Mouse (Mus musculus): ENCODE measurements around the gene Elf5.

Elf5 gene

DNA sequence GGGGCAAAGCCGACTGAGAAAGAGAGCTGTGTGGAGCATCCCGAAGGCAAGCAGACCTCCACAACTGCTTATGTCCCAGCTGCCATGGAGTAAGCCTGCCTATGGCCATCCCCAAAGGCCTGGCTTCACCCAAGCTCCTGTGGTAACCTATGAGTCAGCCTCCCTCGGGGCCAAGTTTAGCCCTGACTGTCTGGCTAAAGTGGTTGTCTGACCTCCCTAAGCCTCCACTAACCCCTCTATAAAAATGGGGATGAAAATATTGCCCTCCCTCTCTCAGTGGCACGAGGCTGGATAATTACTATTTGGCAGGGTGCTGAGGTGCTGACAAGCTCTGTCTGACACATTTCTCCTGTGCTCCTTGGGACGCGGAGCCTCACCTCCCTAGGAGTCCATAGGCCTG is at the start of gene Elf5:
Gene Elf5, plus strand, starts transcription at position 341 of the 400 bp plus-strand sequence.
- no peak for DNase-seq (ENCODE audit: low read depth, low spot score)

DNA sequence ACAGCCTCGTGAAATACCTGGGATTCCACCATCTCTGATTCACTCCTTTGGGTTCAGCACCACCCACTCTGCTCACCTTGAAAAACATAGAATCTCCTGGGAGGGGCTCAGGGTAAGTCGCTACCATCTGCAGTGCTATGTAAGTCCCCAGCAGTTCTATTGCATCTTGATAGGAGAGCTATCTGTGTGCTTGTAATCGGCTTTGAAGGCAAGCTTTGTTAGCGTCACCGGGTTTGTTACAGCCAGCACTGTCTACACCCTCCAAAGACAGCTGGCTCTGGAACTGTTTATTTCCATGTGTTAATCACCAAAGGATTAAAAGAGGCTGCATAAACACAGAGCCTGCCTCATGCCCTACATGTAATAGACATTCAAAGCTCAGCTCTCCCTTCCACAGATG is 38.9 kb upstream of the Elf5 start:
- peak; percentile 83 for DNase-seq (ENCODE audit: low read depth, low spot score)

DNA sequence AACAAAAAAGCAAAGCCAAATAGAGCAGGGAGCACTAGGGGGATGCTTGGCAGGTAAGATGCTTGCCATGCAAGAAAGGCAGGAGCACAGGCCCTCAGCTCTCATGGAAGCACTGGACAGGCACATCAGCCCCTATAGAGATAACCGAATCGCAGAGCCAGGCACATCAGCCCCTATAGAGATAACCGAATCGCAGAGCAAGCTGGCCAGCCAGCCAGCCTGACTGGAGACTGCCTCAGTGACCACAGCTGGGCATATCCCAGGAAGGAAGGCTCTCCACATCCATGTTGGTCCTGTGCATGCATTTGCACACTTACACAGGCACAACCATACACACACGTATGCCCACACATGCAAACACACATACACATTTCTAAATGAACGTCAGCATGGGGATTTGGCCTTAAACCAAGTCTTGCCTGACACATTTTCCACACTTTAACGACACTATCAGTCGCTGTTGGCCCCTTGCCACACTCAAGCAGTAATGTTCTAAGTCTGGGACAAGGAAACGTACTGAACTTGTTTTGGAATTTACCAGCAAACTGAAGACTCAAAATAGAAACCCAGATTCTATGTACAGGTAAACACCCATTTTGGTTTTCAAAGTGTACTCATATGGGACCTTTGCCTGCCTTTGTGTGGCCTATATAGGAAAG is 31.9 kb upstream of the Elf5 start:
- DNase-seq (ENCODE audit: low read depth, low spot score): no peak

DNA sequence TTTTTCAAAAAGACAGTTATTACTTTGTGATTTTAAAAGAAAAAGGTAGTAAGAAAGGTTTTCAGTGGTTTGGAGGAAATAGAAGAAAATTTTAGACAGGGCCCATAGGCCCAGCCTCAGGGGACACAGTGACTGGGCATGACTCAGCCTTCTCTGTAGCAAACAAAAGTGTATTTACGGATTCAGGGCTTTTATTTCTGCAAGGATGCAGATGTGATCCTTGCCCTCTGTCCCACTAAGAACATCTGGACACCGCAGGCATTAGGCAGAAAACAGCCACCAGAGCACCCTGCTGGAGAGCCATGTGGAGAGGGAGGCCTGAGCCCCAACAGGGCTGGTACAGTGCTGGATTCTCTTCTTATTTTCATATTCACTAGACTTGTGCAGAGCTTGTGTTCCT is 29.3 kb upstream of the Elf5 start:
- no peak for DNase-seq (ENCODE audit: low read depth, low spot score)

DNA sequence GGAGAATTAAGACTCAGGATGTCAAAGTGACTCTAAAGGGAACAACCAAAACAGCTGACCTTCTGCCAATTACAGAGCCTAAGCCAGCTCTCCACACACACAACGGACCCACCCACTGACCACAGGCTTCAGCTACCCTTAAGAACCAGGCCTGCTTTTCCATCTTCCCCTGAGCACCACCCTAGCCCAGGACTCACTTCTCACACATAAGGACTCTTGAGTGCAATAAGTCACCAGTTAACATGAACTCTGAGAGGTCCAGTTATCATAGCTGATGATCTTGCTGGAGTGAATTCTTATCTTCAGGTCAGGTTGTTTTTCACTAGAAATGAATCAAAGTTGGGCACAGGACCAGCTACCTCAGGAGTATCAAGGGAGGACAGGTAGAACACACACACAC is 23.6 kb upstream of the Elf5 start:
- DNase-seq (ENCODE audit: low read depth, low spot score): no peak

DNA sequence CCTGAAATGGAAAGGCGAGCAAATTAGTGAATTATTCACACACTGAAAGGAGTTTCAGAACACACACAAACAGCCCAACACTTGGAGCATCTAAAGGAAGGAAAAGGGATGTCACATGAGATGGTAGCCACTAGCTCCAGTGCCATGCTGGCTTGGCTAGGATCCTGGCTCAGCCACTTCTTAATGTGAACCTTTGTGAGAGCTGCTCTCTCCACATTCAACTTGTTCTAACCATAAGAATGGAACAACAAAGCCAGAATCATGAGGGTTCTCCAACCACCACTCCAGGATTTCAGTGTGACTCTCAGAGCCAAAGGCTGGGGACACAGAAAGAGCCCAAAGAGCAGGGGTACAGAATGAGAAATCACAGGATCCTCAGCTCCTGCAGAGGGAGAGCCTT is 23.2 kb upstream of the Elf5 start:
- no peak for DNase-seq (ENCODE audit: low read depth, low spot score)

DNA sequence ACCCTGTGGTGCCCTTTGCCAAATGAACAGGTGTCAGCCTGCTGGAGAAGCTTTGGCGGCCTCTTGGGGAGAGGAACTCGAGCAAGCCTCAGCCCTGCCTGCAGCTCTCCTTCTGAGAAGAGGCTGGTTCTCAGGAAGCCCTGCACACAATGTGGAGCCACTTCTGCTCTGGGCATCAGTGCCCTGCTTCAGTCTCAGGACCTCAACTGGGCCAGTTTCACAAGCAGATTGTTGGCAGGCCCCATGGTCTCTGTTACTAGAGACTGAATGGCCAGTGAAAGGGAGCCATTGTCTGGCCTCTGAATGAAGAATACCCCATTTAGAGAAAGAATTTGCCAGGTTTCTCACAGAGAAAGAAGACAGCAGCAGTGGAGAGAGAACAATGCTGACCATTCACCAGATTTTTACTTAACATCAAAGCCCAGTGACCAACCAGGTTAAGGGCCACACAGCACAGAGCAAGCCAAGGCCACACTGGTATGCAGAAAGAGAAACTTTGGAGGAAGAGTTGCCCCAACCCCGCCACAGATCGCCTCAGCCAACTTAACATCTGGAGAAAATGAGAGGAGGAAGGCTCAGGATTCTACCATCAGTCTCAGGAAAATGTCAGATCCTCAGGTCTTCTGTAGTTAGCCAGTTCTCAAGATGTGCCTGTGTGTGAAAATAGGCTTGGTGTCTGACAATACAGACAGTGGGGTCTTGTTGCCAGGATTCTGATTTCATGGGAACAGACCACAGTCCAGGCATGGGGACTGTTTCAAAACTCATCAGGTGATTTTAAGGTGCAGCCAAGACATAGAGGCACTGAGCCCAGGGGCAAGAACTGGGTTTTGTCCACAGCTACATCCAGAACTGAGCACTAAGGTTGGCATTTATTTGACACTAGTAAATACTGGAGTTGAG is 21.2 kb upstream of the Elf5 start:
- no peak for DNase-seq (ENCODE audit: low read depth, low spot score)

DNA sequence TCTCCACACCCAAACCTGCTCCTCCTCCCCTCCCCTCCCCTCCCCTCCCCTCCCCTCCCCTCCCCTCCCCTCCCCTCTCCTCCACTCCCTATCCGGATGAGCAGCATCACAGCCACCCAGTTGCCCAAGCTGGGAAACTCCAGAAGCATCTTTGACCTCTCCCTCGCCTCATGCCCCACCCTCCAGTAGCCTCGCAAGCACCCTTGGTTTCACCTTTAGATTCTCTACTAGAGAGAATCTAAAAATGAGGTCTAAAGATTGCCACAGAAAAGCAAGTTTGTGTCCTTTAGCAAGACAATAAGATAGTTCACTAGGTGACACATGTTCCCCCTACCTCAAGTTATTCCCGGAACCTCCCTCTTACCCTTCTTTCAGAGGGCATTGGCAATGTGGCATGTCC is 19.9 kb upstream of the Elf5 start:
- DNase-seq (ENCODE audit: low read depth, low spot score): no peak

DNA sequence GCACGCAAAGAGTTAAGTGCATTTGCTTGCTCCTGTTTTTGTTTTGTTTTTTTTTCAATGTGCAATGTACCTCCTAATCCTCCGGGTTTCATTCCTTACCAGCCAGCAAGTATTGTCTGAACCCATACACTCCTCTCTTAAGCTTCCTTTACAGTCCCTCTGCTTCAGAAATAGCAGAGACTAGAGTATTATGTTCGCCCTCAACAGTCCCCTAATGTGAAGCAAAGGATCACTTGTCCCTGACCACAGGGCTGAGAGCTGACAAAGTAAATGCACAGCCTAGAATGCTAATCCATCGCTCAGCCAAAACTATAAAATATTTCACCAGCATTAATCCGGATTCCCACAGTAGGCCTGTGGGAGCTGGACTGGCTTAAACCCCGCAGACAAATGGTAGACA is 13.4 kb upstream of the Elf5 start:
- no peak for DNase-seq (ENCODE audit: low read depth, low spot score)

DNA sequence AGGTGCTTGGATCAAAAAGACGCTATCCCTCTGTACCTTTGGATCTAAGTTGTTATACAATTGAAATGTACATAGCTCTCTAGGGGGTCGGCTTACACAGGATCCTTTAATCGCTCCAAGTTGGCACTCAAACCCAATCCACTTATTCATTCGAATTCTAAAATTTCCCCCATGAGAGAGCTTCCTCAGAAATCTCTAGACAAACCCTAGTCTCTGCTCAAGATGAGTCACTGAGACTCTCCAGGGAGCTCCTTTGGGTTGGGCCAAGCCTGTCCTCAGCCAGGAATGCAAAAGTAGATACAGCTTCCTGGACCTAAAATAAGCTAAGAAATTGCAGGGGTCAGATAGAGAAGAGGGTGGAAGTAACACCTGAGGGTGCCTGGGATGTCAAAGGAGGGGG is 10.8 kb upstream of the Elf5 start:
- no peak for DNase-seq (ENCODE audit: low read depth, low spot score)

DNA sequence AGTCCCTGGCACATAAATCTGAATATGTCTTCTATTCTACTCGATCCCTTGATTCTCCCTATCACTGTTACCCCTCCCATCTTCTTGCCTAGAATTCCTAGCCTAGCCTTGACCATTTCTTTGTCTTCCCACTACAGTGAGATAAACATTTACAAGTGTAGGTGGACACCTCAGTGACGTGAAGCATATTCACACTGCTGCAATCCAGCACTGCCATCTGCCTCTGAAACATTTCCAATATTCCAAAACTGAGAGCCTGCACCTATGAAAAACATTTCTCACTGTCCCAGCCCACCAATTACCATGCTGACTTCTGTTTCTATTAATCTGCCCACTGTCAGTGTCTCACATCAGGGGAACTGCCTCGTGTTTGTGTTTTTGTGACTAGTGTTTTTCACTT is 5.2 kb upstream of the Elf5 start:
- DNase-seq (ENCODE audit: low read depth, low spot score): no peak

DNA sequence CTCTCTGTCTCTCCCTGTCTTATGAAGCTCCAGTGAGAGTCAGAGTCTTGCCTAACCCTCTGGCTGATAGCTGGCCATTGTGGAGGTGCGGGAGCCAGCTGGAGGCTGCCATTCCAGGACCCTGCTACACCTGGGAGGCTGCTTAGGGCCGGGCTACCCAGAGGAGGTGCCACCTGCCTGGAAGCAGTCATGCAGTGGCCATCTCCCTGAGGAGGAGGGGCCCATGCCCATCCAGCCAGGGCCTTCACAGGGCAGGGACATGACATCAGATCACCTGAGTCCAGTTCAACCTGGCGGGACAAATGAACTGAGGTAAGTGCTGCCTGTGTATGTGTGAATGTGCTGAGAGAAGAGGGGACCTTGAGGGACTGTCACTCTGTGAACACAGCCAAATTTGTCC is 328 bp downstream of the Elf5 start:
- no peak for DNase-seq (ENCODE audit: low read depth, low spot score)

DNA sequence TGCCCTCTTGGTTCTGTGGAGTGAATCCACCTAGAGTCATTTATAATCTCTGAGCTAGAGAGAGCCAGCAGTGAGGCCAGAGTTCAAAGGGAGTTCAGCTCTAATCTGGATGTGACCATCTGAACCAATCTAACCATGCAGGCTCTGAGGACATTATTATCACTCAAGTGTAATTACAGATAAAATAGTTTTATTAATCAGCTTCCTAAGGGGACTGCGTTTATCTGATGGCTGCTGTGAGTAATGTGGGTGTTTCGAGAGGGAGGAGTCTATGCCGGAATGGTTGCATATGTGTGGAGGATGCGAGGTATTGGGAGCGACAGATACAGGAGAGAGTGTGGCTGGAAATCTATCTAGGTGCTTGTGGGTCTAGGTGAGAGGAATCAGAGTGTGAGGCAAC is 1.9 kb downstream of the Elf5 start:
- DNase-seq (ENCODE audit: low read depth, low spot score): no peak

DNA sequence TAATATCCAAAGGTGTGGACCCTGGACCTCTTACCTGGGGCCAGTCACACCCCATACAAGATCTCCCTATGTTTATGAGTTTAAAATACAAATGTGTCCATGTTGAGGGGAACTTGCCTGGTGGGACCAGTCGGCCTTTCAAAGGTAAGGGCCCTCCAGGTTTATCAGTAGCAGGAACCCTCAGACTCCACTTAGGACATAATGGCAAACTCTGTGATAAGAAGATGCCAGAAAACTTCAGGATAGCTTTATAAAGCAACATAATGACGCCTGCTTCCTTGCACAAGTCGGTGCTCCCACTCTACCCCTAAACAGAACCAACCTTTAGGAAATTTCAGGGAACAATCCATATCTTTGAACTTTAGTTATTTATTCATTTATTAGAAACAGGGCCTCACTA is 4.3 kb downstream of the Elf5 start:
- no peak for DNase-seq (ENCODE audit: low read depth, low spot score)

DNA sequence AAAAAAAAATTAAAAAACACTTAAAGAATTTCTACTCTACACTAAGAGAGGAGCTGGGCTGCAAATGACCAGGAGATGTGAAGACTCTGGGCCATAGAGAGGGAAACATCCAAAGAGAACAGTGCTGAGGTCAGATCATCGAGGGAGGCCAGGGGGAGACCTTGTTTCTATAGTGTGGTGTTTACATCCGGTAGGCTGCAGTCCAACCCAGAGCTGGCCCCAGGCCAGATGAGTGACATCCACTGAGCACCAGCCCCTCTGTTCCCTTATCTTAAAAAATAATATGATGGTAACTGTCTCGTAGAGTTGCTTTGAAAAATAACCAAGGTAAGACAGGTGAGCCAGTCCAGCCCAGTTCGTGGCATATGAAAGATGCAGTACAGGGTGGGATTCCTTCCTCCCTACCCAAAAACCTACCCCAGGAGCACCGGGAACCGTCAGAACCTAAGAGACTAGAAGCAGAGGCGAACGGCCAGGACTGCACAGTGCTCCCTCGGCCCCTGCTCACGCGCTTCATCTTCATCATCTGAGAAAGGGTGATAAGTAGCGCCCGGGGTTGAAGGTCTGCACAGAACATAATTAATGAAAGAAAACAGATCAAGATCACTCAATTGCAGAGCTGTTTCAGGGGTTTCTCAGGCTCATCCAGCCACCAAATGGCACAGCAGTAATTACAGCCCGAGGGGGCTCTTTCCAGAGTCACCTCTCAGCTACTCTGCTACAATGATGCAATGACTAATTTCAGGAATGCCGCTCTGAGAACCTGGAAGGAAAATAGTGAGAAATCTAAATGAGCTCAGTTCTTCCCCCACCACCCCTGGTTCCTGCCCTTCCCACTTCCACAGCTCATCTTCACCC is 9.4 kb downstream of the Elf5 start:
- no peak for DNase-seq (ENCODE audit: low read depth, low spot score)

DNA sequence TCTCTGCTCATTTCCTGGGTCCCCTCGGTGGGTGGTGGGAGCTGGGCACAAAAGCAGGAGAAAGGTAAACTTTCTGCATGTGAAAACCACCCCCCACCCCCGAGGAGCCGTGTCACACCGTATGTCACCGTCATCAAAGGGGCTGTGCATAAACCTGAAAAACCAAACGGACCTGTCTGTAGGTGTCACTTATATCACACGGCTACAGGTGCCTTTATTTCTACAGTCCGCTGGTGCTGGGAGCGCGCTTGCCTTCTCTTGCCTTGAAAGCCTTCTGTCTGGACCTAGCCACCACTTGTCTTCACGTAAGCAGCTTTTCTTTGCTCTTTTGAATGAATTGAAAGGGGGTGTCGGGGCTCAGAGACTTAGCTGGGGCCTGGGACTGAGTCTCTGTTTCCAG is 12.4 kb downstream of the Elf5 start:
- no peak for DNase-seq (ENCODE audit: low read depth, low spot score)

DNA sequence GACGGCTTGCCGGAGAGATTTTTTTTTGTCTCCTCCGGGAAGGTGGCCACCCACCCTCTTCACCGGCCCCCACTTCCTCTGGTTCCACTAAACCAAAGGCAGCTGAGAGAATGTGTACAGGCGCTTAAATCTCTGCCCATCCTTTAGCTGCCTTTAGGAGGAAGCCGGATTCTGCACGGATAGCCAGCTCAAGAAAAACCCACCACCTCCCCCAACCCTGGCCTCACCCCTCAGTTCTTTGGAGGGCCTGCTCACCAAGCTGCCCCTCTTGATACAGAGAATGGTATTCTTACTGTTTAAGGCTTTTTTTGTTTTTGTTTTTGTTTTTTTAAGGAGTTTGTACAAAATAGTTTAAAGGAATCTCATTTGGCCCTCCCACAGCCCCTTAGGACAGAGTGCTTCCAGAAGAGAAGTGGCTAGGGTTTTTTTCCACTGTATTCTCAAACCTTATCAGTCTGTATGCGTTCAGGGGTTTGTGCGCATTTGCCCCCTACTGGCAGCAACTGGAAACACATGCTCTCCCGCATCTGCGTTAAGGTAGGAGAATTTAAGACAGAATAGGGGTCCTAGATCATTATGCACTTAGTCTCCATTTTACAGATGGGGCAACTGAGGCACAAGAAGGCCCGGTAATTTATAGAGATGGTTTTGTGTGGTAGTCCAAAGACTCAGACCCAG is 13.0 kb downstream of the Elf5 start:
- peak; percentile 23 for DNase-seq (ENCODE audit: low read depth, low spot score)

DNA sequence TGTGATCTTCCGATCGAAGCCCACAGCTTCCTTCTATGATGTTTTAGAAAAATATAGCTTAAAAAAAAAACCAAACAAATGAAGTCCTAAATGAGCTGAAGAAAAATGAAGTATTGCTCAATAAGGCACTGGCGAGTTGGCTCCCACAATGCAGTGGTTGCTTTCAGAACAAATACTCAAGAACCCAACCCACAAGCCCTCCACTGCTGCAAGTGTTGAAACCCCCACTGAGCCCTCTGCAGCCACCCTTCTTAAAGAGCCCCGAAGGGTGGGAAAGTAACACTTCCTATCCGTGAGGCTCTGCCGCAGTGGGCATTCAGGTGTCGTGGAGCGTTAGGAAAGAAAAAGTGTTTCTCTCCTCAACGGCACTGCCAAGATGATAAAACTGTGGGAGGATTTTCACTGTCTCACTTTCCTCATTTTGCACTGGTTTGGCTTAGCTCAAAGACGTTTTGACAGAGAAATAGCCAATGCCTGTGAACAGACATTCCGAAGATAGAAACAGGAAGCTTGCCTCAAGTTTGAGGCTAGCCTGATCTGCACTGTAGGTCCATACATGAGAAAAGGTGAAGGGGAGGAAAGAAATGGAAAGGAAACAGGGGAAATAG is 14.1 kb downstream of the Elf5 start:
- no peak for DNase-seq (ENCODE audit: low read depth, low spot score)

DNA sequence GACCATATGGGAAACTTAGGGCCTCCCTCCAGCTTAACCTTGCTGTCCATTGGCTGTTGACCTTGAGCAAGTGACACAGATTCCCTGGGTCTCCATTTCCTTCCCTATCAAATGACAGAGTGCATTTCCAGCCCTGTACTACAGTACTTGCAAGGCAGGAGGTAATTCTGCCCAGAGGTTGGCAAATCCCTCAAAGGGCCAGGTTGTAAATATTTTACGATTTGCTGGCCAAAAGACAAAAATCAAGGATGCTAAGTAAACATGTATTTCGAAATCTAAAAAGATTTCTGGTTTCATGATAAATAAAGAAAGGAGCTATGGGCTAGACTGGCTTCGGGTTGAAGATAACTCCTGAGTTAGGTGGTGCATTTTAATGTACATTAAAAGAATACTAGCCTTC is 16.9 kb downstream of the Elf5 start:
- no peak for DNase-seq (ENCODE audit: low read depth, low spot score)

DNA sequence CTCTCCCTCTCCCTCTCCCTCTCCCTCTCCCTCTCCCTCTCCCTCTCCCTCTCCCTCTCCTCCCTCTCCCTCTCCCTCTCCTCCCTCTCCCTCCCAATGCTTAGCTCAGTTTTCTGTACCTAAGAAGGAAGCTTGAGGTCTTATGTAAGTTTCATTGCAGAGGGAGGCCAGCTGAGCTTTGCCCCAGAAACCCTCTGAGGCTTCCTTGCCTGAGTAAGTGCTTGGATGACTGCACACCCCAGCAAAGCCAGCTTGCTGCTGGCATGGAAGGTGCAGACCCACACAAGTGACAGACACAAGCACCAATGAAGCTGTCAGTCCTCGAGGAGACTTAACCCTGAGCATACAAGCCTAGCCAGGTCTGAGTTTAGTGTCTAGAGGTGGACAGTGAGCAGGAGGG is 19.2 kb downstream of the Elf5 start:
- no peak for DNase-seq (ENCODE audit: low read depth, low spot score)

DNA sequence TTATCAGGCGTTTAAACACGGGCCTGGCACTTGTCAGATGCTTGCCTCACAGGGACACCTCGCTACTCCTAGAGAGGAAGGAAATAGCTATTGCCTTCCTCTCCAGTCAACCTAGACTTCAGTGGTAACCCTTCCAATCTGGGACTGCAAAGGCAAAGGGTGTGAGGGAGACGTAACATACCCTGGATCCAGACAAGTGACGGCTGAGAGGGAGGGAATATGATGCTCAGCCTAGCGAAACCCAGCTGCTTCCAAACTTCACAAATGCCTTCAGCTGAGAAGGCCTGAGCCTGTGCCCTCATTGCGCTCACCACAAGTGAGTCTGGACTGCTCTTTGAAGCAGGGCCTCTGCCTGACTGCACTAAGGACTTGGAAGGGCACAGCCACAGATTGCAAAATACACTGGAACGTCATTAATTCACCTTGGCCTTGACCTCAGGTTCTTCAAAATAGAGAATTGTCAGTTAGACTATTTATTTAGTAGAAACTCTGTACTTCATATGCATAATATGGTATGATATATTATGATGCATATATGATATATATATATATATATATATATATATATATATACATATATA is 21.3 kb downstream of the Elf5 start:
- no peak for DNase-seq (ENCODE audit: low read depth, low spot score)
